Mouse (Mus musculus) small intestine, adult 2 months (tissue): ENCODE results near the gene Gzmm.

Experiments used
- CTCF ChIP-seq: fragments of 200-500 bp; IDR thresholded peaks from 2 replicates; pipeline ENCODE4 v1.5.1; 2012; ENCODE audit warnings: low read depth, mild to moderate bottlenecking, control low read depth, inconsistent platforms, low read length, moderate library complexity, mixed read lengths; ENCODE audit not compliant: insufficient replicate concordance, insufficient read length; ENCODE audit errors: extremely low read depth
- POLR2A ChIP-seq: fragments of 200-500 bp; IDR thresholded peaks from 2 replicates; pipeline ENCODE4 v1.6.1; 2012; ENCODE audit warnings: low read depth, mild to moderate bottlenecking, control low read depth, inconsistent platforms, low read length, moderate library complexity

- TF ChIP-seq CTCF (no peak), POLR2A (no peak)
Measured at GRCm38 (mm10) chr10:79716254-79716987, 27.6 kb downstream of the Gzmm start, which contains the start of gene Hcn2.
